Mouse (Mus musculus) frontal cortex, postnatal 25 days (tissue): ENCODE measurements at regions not wholly inside any gene's neighbourhood (a gene's known extent, or its start where the extent isn't known, plus 50 kb on each side); places are given as distances from the start of the nearest gene placed in this dataset.
A peak's percentile ranks its signal among the peaks of the same experiment; 100 is the strongest.

Experiments
- DNase-seq, 2 experiments: peaks; one replicate each; pipeline ENCODE4 v3.0.0; 2022; ENCODE audit warnings: low spot score in 2 of 2

DNA sequence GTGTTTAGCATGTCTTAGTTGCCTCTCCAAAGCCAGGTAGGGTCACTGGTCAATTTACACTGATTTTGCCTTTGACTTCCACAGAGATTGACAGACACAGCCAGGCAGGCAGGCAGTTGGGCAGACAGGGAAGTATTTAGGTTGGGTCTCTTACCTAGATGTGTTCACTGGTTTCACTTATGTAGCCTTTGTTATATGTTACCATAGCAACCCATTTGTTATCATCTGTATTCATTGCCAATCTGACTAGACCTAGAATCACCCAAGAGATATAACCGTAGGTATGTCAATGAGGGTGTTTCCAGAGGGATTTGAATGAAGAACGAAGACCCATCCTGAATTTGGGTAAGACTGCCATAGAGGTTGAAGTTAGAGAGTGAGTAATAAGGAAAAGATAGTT, 123.8 kb upstream of the Tnfaip3 start:
- DNase-seq, result no peak

DNA sequence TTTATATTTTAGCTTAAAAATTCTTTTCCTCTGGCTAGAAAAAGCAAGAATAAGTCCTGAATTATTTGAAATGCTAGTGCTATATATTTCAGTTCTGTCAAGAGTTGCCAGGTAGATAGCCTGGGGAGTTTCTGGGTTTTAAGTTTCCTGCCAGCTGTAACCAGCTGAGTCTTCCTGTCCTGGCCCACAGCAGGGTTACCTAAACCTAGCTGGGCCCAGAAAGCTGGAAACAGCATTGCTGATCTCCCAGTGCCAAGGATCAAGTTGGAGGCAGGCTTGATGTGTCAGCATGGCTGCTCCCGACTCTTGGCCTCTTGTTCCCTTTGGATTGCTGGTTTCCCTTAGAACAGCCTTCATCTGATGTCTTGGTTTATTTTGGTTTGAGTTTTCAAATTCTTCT, 122.8 kb upstream of the Tnfaip3 start:
- DNase-seq, result no peak

GRCm38 (mm10) chr10:19127581-19128291, 112.3 kb upstream of the Tnfaip3 start:
- no peak for DNase-seq

GRCm38 (mm10) chr10:19126922-19127321, 111.5 kb upstream of the Tnfaip3 start:
- DNase-seq, result no peak

DNA sequence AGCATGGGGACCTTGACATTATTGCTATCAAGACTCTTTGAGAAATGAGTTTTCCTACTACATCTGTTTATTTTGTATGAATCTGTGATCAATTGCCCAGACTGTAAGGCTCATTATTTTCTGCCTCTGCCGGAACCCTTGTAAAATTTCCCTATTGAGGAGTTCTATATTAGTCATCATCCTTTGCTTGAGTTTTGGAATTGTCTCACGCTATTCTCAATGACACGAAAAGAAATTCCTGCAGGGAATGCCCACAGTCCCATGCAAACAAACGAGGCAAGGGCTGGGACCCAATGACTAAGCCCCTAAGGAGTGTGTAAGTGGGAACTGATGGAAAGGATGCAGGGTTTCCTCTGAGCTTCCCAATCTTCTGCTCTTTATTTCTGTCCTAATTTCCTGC, 111.0 kb upstream of the Tnfaip3 start:
- DNase-seq, result no peak

DNA sequence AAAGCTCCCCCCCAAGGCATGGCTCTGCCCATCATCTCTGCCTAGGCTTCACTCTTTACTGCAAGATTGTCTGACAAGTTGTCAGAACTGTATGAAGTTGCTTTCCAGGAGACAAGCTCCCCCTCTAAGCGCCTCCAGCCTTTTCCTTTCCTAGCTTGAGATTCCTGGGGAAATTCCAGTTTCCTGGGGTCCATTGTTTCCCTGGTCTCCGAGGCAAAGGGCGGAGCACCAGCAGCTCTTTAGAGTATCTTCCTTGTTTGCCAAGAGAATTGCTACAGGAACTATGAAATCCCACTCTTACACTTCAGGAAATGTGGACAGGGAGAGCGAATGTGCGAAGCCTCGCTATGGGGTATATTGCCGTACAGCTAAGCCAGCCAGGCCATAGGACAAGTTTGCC, 108.2 kb upstream of the Tnfaip3 start:
- no peak for DNase-seq

GRCm38 (mm10) chr10:19122221-19122620, 106.8 kb upstream of the Tnfaip3 start:
- peak in 1 of 2 experiments; percentile 8 for DNase-seq

GRCm38 (mm10) chr10:19119281-19120049, 104.0 kb upstream of the Tnfaip3 start:
- DNase-seq, result no peak

DNA sequence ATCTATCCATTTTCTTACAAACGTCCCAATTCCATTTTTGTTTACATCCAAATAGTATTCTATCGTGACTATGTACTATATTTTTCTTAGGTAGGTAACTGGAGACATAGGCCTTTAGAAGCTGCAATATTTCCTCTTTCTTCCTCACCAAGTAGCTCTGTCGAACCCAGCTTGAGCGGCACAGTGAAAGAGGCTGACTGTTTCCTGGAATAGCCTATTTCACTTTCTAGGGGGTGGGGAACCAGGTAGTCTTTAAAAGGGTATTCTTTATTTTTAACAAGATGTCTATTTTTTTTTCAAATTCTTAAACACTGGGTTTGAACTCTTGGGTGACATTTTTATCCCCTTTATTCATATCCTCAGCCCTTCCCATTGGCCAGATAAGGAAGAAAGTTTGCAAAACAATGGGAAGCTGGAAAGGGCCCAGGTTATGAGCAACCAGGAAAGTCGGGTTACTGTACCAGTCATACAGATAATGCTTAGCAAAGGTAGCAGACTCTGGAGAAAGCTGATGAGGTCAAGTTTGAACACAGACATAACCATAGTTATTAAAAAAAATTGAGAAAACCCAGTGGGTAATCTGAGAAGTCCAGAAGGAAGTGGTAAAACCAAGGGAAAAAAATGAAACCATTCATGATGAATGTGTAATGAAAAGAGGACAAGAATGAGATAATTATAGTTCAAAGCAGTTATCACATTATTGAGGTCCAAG, 103.3 kb upstream of the Tnfaip3 start:
- no peak for DNase-seq

GRCm38 (mm10) chr10:19117071-19117605, 101.7 kb upstream of the Tnfaip3 start:
- no peak for DNase-seq

- DNase-seq, result no peak
These were observed 97.0 kb upstream of the Tnfaip3 start for GRCm38 (mm10) chr10:19112459-19112858.

DNA sequence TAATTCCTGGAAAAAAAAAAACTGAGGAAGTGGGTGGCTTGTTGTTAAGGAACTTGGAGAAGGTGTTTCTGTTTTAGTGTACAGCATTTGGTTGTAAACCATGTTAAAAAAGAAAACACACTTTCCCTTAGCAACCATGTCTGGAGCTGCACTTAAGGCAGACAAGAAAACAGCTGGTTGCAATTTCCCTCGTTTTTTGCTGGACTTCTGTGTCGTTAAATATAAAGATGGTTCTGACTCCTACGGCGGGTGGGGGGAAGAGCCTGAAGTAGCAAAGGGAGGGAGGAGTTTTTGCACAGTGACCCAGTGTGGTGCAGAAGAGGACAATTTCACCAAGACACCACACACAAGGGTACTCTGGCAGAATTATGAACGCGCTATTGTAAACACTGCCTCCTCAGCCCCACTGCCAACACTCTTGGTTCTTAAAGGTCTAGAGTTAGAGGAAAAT, 89.8 kb upstream of the Tnfaip3 start:
- no peak for DNase-seq

GRCm38 (mm10) chr10:19104671-19105203, 89.3 kb upstream of the Tnfaip3 start:
- no peak for DNase-seq

GRCm38 (mm10) chr10:19099369-19100285, 84.2 kb upstream of the Tnfaip3 start:
- DNase-seq, result no peak

DNA sequence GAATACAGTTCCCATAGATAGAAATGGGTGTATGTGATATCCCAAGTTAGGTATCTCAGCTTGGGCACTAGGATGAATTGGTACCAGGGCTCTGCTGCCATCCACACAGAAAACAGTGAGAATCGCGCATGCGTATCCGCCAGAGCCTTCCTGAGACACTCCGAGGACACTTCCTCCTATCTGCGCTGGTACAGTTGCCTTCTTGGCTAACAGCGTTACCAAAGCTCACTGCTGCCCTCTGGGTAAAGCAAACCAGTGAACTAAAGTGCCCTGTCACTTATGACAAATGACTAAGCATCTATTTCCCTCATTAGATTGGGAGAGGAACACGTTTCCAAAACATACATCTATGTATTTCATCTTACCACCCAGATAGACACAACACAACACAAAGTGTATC, 78.8 kb upstream of the Tnfaip3 start:
- no peak for DNase-seq

DNA sequence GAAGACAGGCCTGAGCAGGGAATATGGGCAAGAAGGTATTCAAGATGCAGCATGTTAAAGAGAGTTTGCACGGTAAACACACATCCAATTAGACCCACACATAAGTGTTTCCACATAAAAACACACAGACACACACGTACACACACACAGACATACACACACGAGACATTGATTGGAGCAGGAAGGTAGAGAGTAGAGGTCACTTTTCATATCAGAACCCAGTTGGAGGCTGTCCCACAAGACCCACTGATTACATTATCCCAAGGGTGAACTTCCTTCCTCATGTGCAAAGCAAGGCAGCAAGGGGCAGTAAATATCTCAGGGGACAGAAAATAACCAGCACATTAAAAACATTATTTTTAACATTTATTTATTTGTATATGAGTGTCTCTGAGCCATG, 78.2 kb upstream of the Tnfaip3 start:
- no peak for DNase-seq

- no peak for DNase-seq
These were observed 76.5 kb upstream of the Tnfaip3 start for GRCm38 (mm10) chr10:19091949-19092348.

GRCm38 (mm10) chr10:19091110-19091509, 75.7 kb upstream of the Tnfaip3 start:
- no peak for DNase-seq

- no peak for DNase-seq
These were observed 71.5 kb upstream of the Tnfaip3 start for GRCm38 (mm10) chr10:19086995-19087394.

GRCm38 (mm10) chr10:19082136-19082535, 66.7 kb upstream of the Tnfaip3 start:
- DNase-seq, result no peak

DNA sequence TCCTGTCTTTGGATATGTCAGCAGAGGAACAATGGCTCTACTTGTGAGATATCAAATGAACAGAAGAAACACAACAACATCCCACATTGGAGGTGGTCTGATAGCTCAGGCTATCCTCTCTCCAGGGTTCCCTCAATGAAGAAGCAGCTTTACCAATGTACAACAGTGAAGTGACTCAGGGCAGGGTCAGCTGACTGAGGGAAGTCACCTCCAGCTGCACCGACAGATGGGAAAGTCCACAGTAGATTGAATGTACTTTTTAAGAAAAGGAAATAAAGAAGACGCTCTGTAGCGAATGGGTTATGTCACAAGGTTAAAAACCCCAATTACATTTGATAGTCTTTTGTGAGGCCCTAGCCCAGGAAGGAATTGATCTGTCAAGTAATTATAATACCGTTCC, 62.6 kb upstream of the Tnfaip3 start:
- DNase-seq, result no peak
